Mouse (Mus musculus) Patski (cell line): ENCODE data around the gene Bud23. TPM values are rescaled to one million over a fixed set of nuclear protein-coding genes. Genes with fewer than 3 reads are reported as not detected.

Experiments used
- ATAC-seq: fragments of 100-300 bp; one replicate; pipeline ENCODE4 v1.8.0; 2021
- CTCF ChIA-PET: fragments of 350-600 bp; sonication (Branson Sonifier 250); formaldehyde crosslinking; loops from one replicate; lab custom pipeline; 2022; ENCODE audit warnings: inconsistent platforms; lab: Charles Lee
- POLR2A ChIA-PET: fragments of 350-600 bp; sonication (Branson Sonifier 250); formaldehyde crosslinking; loops from one replicate; lab custom pipeline; 2022; ENCODE audit warnings: antibody characterized with exemption, inconsistent platforms; lab: Charles Lee
- DNase-seq: peaks from one replicate; pipeline ENCODE4 v3.0.0-alpha.2; 2011; ENCODE audit warnings: low read depth, low spot score
- H3K27me3 ChIP-seq: fragments of 371-371 bp; one replicate; pipeline ENCODE4 v1.5.1; 2021
- CTCF ChIP-seq: fragments of 100-300 bp; IDR thresholded peaks from one replicate; pipeline ENCODE4 v1.5.1; 2021
- in situ Hi-C: fragments of 300-500 bp; cut with MboI; formaldehyde crosslinking; loops from 3 replicates; pipeline ENCODE4 v1.11.1; 2018; ENCODE audit warnings: low pct_unique_long_range_greater_than_20kb, mixed read lengths
- polyA plus RNA-seq: library from polyadenylated mRNA; unstranded; gene quantifications from one replicate; pipeline ENCODE4 v1.2.3, GENCODE M21; 2021

Bud23 gene
- polyA plus RNA-seq, 1 experiment from 2014 or later, result 58.7 TPM

GRCm38 (mm10) chr5:135042105-135042788 is 22.5 kb downstream of the Bud23 start:
- CTCF ChIA-PET, result interaction anchor here (1.1 to 2.3 kb wide), 3 partner anchors 22 to 321 kb away, joined by 3 to 8 read pairs (median 4); no protein-coding TSS in a partner anchor
- ATAC-seq (peak; percentile 12), DNase-seq (no peak)
- in situ Hi-C loops, result no loop called here
- no peaks in the 10 kb centered on the region for H3K27me3 ChIP-seq
- TF ChIP-seq CTCF, result no peak
- POLR2A ChIA-PET, result no interaction called here

DNA sequence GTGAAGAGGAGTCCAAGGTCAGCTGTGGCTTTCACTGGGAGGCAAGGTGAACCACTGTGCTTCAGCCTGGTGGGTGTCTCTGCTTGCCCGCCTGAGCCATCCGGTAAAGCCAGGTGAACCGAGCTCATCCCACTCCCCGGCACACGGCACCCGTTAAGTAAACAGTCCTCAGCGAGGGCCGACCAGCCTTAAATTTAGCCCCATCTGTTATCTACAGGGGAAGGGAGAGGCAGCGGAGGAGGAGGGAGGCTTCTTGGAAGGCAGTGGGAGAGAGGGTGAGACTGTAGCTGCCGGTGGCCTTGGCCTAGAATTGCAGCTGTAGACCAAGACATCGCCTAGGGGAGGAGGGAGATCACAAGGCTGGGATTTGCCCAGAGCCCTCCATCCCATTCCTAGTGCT is 24.0 kb downstream of the Bud23 start:
- no peak for TF ChIP-seq CTCF
- DNase-seq, result no peak
- ChIA-PET POLR2A (interaction anchor here (0.5 kb wide), 1 partner anchor 496 kb away, joined by 3 read pairs; no protein-coding TSS in a partner anchor), CTCF (interaction anchor here (0.9 to 2.3 kb wide), 7 partner anchors 11 to 35 kb away, joined by 3 to 11 read pairs (median 5); partner anchors contain the start of gene Stx1a)
- no peaks in the 10 kb centered on the region for H3K27me3 ChIP-seq
- in situ Hi-C loops, result no loop called here
- ATAC-seq, result no peak

GRCm38 (mm10) chr5:135040059-135040458 is 24.7 kb downstream of the Bud23 start:
- TF ChIP-seq CTCF, result no peak
- in situ Hi-C loops, result no loop called here

GRCm38 (mm10) chr5:135039541-135039940 is 25.2 kb downstream of the Bud23 start:
- no peak for DNase-seq
- no peak for ATAC-seq
- ChIA-PET POLR2A (no interaction called here), CTCF (interaction anchor here (2.2 to 2.3 kb wide), 2 partner anchors 17 to 19 kb away, joined by 8 to 11 read pairs; partner anchors contain the start of gene Stx1a)
- H3K27me3 ChIP-seq, result no peaks in the 10 kb centered on the region
- TF ChIP-seq CTCF, result no peak
- in situ Hi-C loops, result no loop called here

More at GRCm38 (mm10) chr5:135040059-135040458, 24.7 kb downstream of the Bud23 start:
- H3K27me3 ChIP-seq, result no peaks in the 10 kb centered on the region
- ATAC-seq (no peak), DNase-seq (no peak)
- ChIA-PET POLR2A (no interaction called here), CTCF (interaction anchor here (2.2 to 2.3 kb wide), 2 partner anchors 17 to 20 kb away, joined by 8 to 11 read pairs; partner anchors contain the start of gene Stx1a)

- H3K27me3 ChIP-seq, result no peaks in the 10 kb centered on the region
- DNase-seq (no peak), ATAC-seq (no peak)
- in situ Hi-C loops, result no loop called here
- POLR2A ChIA-PET, result no interaction called here
- no peak for TF ChIP-seq CTCF
- CTCF ChIA-PET, result interaction anchor here (4.0 kb wide), 1 partner anchor 21 kb away, joined by 24 read pairs; no protein-coding TSS in a partner anchor
Measured at GRCm38 (mm10) chr5:135037946-135038345, 26.8 kb downstream of the Bud23 start.

- no peak for TF ChIP-seq CTCF
- ChIA-PET CTCF (interaction anchor here (1.3 to 4.0 kb wide), 4 partner anchors 13 to 19 kb away, joined by 3 to 24 read pairs (median 6); partner anchors contain the start of gene Stx1a), POLR2A (interaction anchor here (0.9 kb wide), 1 partner anchor 20 kb away, joined by 3 read pairs; no protein-coding TSS in a partner anchor)
- ATAC-seq (no peak), DNase-seq (no peak)
- in situ Hi-C loops, result no loop called here
- no peaks in the 10 kb centered on the region for H3K27me3 ChIP-seq
Measured at GRCm38 (mm10) chr5:135035608-135036359, 29.0 kb downstream of the Bud23 start.

GRCm38 (mm10) chr5:135034593-135034992 is 30.2 kb downstream of the Bud23 start:
- CTCF ChIA-PET, result interaction anchor here (1.9 to 4.0 kb wide), 3 partner anchors 12 to 18 kb away, joined by 5 to 24 read pairs (median 6); partner anchors contain the start of gene Stx1a
- in situ Hi-C loops, result no loop called here

DNA sequence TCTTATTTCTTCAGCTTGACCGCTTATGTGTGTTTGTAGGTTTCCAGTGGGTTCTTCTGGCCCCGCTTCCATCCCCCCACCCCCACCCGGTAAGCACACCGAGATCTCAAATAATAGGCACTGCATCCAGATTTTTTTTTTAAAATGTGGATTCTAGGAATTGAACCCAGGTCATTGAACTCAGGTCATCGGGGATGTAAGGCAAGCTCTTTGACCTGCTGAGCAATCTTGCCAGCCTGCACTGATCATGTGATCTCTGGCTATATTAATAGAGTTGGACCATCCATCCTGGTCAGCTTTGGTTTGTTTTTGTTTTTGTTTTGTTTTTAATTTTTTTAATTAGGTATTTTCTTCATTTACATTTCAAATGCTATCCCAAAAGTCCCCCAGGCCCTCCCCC is 32.2 kb downstream of the Bud23 start:
- no peak for ATAC-seq
- in situ Hi-C loops, result no loop called here
- no peak for TF ChIP-seq CTCF
- H3K27me3 ChIP-seq, result no peaks in the 10 kb centered on the region
- ChIA-PET CTCF (no interaction called here), POLR2A (interaction anchor here (0.6 kb wide), 1 partner anchor 33 kb away, joined by 3 read pairs; no protein-coding TSS in a partner anchor)
- no peak for DNase-seq

More at GRCm38 (mm10) chr5:135034593-135034992, 30.2 kb downstream of the Bud23 start:
- POLR2A ChIA-PET, result interaction anchor here (1.6 kb wide), 1 partner anchor 18 kb away, joined by 3 read pairs; no protein-coding TSS in a partner anchor
- TF ChIP-seq CTCF, result no peak
- DNase-seq (no peak), ATAC-seq (no peak)
- H3K27me3 ChIP-seq, result no peaks in the 10 kb centered on the region

- peak; percentile 49 for ATAC-seq
- POLR2A ChIA-PET, result interaction anchor here (0.6 to 0.7 kb wide), 2 partner anchors 137 to 141 kb away, joined by 3 to 4 read pairs; no protein-coding TSS in a partner anchor
- no peak for DNase-seq
- in situ Hi-C loops, result no loop called here
- CTCF ChIA-PET, result no interaction called here
- no peak for TF ChIP-seq CTCF
- H3K27me3 ChIP-seq, result no peaks in the 10 kb centered on the region
Measured at GRCm38 (mm10) chr5:135029007-135029854, 35.5 kb downstream of the Bud23 start.
